Mouse (Mus musculus) heart, embryonic 13.5 days (tissue): ENCODE data around the gene Sult1e1. TPM values are rescaled to one million over a fixed set of nuclear protein-coding genes. Genes with fewer than 3 reads are reported as not detected.

ENCODE experiments used
- ATAC-seq: fragments of 200-750 bp; cut with Nextera tagmentation; 2 replicates; pipeline ENCODE4 v1.8.0; 2017; ENCODE audit warnings: moderate TSS enrichment; ENCODE audit not compliant: insufficient number of reproducible peaks, low FRiP score, low TSS enrichment; ENCODE audit errors: extremely low read depth
- H3K27ac ChIP-seq: fragments of 300-500 bp; sonication (generic); replicated peaks from 2 replicates; pipeline ENCODE4 v1.5.1; 2015; ENCODE audit warnings: moderate library complexity, mild to moderate bottlenecking, inconsistent platforms
- H3K27me3 ChIP-seq: fragments of 300-500 bp; sonication (generic); replicated peaks from 2 replicates; pipeline ENCODE4 v1.6.1; 2015; ENCODE audit warnings: mild to moderate bottlenecking, inconsistent platforms
- H3K36me3 ChIP-seq: fragments of 300-500 bp; sonication (generic); 2 replicates; pipeline ENCODE4 v1.6.1; 2015; ENCODE audit warnings: mild to moderate bottlenecking, inconsistent platforms
- H3K4me1 ChIP-seq: fragments of 300-500 bp; sonication (generic); 2 replicates; pipeline ENCODE4 v1.6.1; 2015; ENCODE audit warnings: inconsistent platforms
- H3K4me2 ChIP-seq: fragments of 300-500 bp; sonication (generic); 2 replicates; pipeline ENCODE4 v1.6.1; 2015; ENCODE audit warnings: inconsistent platforms, mild to moderate bottlenecking, moderate library complexity
- H3K4me3 ChIP-seq: fragments of 300-500 bp; sonication (generic); 2 replicates; pipeline ENCODE4 v1.5.1; 2015; ENCODE audit warnings: moderate library complexity, mild to moderate bottlenecking, inconsistent platforms
- H3K9ac ChIP-seq: fragments of 300-500 bp; sonication (generic); 2 replicates; pipeline ENCODE4 v1.6.1; 2015; ENCODE audit warnings: inconsistent platforms, mild to moderate bottlenecking, moderate library complexity
- H3K9me3 ChIP-seq: fragments of 300-500 bp; sonication (generic); 2 replicates; pipeline ENCODE4 v1.6.1; 2016; ENCODE audit warnings: inconsistent platforms
- WGBS: fragments of 180-500 bp; shearing (Covaris S2); methylation state at CpG from one replicate; pipeline ENCODE4 v1.1.7; 2015; ENCODE audit warnings: mixed read lengths; 5-methylcytosine and 5-hydroxymethylcytosine counted together
- polyA plus RNA-seq: library from polyadenylated mRNA; unstranded; fragments of >200 nt; fragmentation: Nextera tagmentation; extraction: Ambion mirVana; gene quantifications from 2 replicates; pipeline ENCODE4 v1.2.1, GENCODE M21; 2015

The Sult1e1 gene
- not detected in 2 replicates for polyA plus RNA-seq

- 68% methylated on average over 5 of the region's 5 CpGs for WGBS
- no peak within 1 kb of the TSS for H3K4me3 ChIP-seq
Measured at GRCm38 (mm10) chr5:87591494-87591893, at the start of gene Sult1e1. Gene Sult1e1 (minus strand): TSS chr5:87591594.

GRCm38 (mm10) chr5:87622681-87623080 is 31.3 kb upstream of the Sult1e1 start:
- H3K4me3 ChIP-seq = no peak overlapping the region
- no peak overlapping the region for H3K4me2 ChIP-seq
- no peaks in the 10 kb centered on the region for H3K27me3 ChIP-seq
- no peak overlapping the region for H3K9ac ChIP-seq
- no peaks in the 10 kb centered on the region for H3K9me3 ChIP-seq
- no peak overlapping the region for H3K27ac ChIP-seq
- no peaks in the 10 kb centered on the region for H3K36me3 ChIP-seq
- H3K4me1 ChIP-seq = no peaks in the 10 kb centered on the region
- ATAC-seq = no peak

More at GRCm38 (mm10) chr5:87591494-87591893, at the start of gene Sult1e1:
- Histone ChIP-seq H3K4me1 (no peaks in the 10 kb centered on the region), H3K27ac (no peak within 1 kb of the TSS), H3K9me3 (no peaks in the 10 kb centered on the region), H3K36me3 (no peaks in the 10 kb centered on the region), H3K9ac (no peak within 1 kb of the TSS), H3K4me2 (no peak within 1 kb of the TSS), H3K27me3 (no peaks in the 10 kb centered on the region)
- ATAC-seq = no peak

- Histone ChIP-seq H3K27ac (no peak overlapping the region), H3K4me1 (no peaks in the 10 kb centered on the region), H3K9ac (no peak overlapping the region), H3K27me3 (no peaks in the 10 kb centered on the region), H3K4me3 (no peak overlapping the region), H3K9me3 (no peaks in the 10 kb centered on the region), H3K4me2 (no peak overlapping the region), H3K36me3 (no peaks in the 10 kb centered on the region)
- WGBS = 77% methylated on average over 2 of the region's 2 CpGs
- ATAC-seq = no peak
Measured at GRCm38 (mm10) chr5:87615128-87615390, 23.7 kb upstream of the Sult1e1 start.

- ATAC-seq = no peak
- Histone ChIP-seq H3K4me2 (no peak overlapping the region), H3K36me3 (no peaks in the 10 kb centered on the region)
Measured at GRCm38 (mm10) chr5:87614364-87615127, 23.2 kb upstream of the Sult1e1 start.

GRCm38 (mm10) chr5:87601018-87601417 is 9.6 kb upstream of the Sult1e1 start:
- H3K9me3 ChIP-seq = no peaks in the 10 kb centered on the region
- H3K27me3 ChIP-seq = no peaks in the 10 kb centered on the region
- no peak overlapping the region for H3K4me2 ChIP-seq
- ATAC-seq = no peak
- no peak overlapping the region for H3K4me3 ChIP-seq
- WGBS = 52% methylated on average over 3 of the region's 3 CpGs
- no peaks in the 10 kb centered on the region for H3K4me1 ChIP-seq
- H3K27ac ChIP-seq = no peak overlapping the region
- H3K9ac ChIP-seq = no peak overlapping the region
- no peaks in the 10 kb centered on the region for H3K36me3 ChIP-seq

More at GRCm38 (mm10) chr5:87614364-87615127, 23.2 kb upstream of the Sult1e1 start:
- Histone ChIP-seq H3K9me3 (no peaks in the 10 kb centered on the region), H3K4me3 (no peak overlapping the region), H3K27ac (no peak overlapping the region), H3K27me3 (no peaks in the 10 kb centered on the region), H3K4me1 (no peaks in the 10 kb centered on the region), H3K9ac (no peak overlapping the region)

GRCm38 (mm10) chr5:87597891-87598290 is 6.5 kb upstream of the Sult1e1 start:
- Histone ChIP-seq H3K36me3 (no peaks in the 10 kb centered on the region), H3K4me3 (no peak overlapping the region), H3K9ac (no peak overlapping the region), H3K27me3 (no peaks in the 10 kb centered on the region), H3K4me1 (no peaks in the 10 kb centered on the region), H3K9me3 (no peaks in the 10 kb centered on the region), H3K27ac (no peak overlapping the region), H3K4me2 (no peak overlapping the region)
- no peak for ATAC-seq
- 55% methylated on average over 2 of the region's 2 CpGs for WGBS

- H3K9ac ChIP-seq = no peak overlapping the region
- no peaks in the 10 kb centered on the region for H3K4me1 ChIP-seq
- no peak for ATAC-seq
- no peak overlapping the region for H3K4me3 ChIP-seq
- no peak overlapping the region for H3K4me2 ChIP-seq
- 65% methylated on average over 2 of the region's 2 CpGs for WGBS
- no peaks in the 10 kb centered on the region for H3K9me3 ChIP-seq
- H3K27ac ChIP-seq = no peak overlapping the region
- no peaks in the 10 kb centered on the region for H3K36me3 ChIP-seq
- H3K27me3 ChIP-seq = no peaks in the 10 kb centered on the region
Measured at GRCm38 (mm10) chr5:87589916-87590315, 1.5 kb downstream of the Sult1e1 start.

- Histone ChIP-seq H3K36me3 (no peaks in the 10 kb centered on the region), H3K27me3 (no peaks in the 10 kb centered on the region), H3K4me2 (no peak overlapping the region), H3K4me1 (no peaks in the 10 kb centered on the region), H3K9me3 (no peaks in the 10 kb centered on the region), H3K4me3 (no peak overlapping the region), H3K9ac (no peak overlapping the region), H3K27ac (no peak overlapping the region)
- ATAC-seq = no peak
- 70% methylated on average over 1 of the region's 1 CpGs for WGBS
Measured at GRCm38 (mm10) chr5:87580389-87580788, 11.0 kb downstream of the Sult1e1 start.

- H3K27me3 ChIP-seq = no peaks in the 10 kb centered on the region
- H3K36me3 ChIP-seq = no peaks in the 10 kb centered on the region
- ATAC-seq = no peak
- no peak overlapping the region for H3K9ac ChIP-seq
- H3K4me3 ChIP-seq = no peak overlapping the region
- no peaks in the 10 kb centered on the region for H3K9me3 ChIP-seq
- no peak overlapping the region for H3K27ac ChIP-seq
- H3K4me2 ChIP-seq = no peak overlapping the region
- 74% methylated on average over 1 of the region's 1 CpGs for whole genome bisulfite sequencing
- H3K4me1 ChIP-seq = no peaks in the 10 kb centered on the region
Measured at GRCm38 (mm10) chr5:87574174-87574573, 17.2 kb downstream of the Sult1e1 start.

- 51% methylated on average over 5 of the region's 5 CpGs for WGBS
- no peak overlapping the region for H3K4me3 ChIP-seq
- H3K9ac ChIP-seq = no peak overlapping the region
- no peaks in the 10 kb centered on the region for H3K27me3 ChIP-seq
- no peak overlapping the region for H3K27ac ChIP-seq
- no peaks in the 10 kb centered on the region for H3K4me1 ChIP-seq
- no peaks in the 10 kb centered on the region for H3K9me3 ChIP-seq
- H3K4me2 ChIP-seq = no peak overlapping the region
- ATAC-seq = no peak
- H3K36me3 ChIP-seq = no peaks in the 10 kb centered on the region
Measured at GRCm38 (mm10) chr5:87573490-87573889, 17.9 kb downstream of the Sult1e1 start.

GRCm38 (mm10) chr5:87572781-87573180 is 18.6 kb downstream of the Sult1e1 start:
- no peaks in the 10 kb centered on the region for H3K36me3 ChIP-seq
- no peaks in the 10 kb centered on the region for H3K27me3 ChIP-seq
- H3K4me3 ChIP-seq = no peak overlapping the region
- H3K27ac ChIP-seq = no peak overlapping the region
- 79% methylated on average over 6 of the region's 6 CpGs for WGBS
- H3K4me1 ChIP-seq = no peaks in the 10 kb centered on the region
- H3K9me3 ChIP-seq = no peaks in the 10 kb centered on the region
- H3K9ac ChIP-seq = no peak overlapping the region
- no peak overlapping the region for H3K4me2 ChIP-seq
- no peak for ATAC-seq

- Histone ChIP-seq H3K4me2 (no peak within 1 kb of the TSS), H3K4me3 (no peak within 1 kb of the TSS), H3K36me3 (no peaks in the 10 kb centered on the region), H3K4me1 (no peaks in the 10 kb centered on the region), H3K27ac (no peak within 1 kb of the TSS), H3K9me3 (no peaks in the 10 kb centered on the region), H3K9ac (no peak within 1 kb of the TSS), H3K27me3 (no peaks in the 10 kb centered on the region)
- WGBS = 79% methylated on average over 5 of the region's 5 CpGs
- ATAC-seq = no peak
Measured at GRCm38 (mm10) chr5:87568845-87569244, 22.5 kb downstream of the Sult1e1 start, which contains the start of gene Sult1d1. Gene Sult1d1 (minus strand): TSS chr5:87569027.
